Mouse (Mus musculus): ENCODE data around the gene Mfsd11.

DNA sequence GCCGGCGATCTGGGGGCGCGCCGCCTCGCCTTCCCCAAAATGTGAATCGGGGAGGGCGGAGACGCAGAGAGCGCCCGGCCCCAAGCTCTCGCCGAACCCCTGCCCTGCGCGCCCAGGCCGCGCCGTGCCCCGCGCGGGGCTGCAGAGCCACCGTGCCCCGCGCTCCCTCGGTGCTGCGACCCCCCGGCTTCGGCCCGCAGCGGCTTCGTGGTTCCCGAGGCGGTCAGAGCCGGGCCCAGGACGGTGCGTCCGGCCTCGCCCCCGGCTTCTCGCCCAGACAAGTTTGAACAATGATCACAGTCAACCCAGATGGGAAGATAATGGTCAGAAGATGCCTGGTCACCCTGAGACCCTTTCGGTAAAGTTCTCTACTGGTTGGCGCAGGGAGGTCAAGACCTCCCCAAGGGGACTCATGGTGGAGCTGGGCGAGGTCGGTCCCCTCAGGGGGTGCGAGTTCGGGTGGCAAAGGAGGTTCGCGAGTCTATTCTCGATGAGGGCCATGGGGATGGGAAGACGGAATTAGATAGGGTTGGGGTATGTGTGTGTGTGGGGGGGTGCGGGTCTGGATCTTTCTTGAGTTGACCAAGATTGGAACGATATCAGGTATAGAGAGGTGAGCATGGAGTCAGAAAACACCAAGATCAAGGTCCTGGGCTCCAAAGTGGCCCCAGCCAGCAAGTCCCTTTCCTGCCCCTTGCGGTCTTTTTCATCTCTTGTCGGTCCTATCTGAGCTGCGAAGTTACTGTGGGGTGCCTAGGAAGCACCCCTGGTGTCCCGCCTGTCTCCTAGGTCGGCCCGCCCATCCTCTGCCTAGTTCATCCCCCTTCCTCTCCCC, 67.2 kb downstream of the Mfsd11 start:
- TF ChIP-seq CTCF (IDR thresholded peaks at IDR 0.05; ENCODE audit: extremely low read depth, insufficient read depth, low read length), result no peak
- TF ChIP-seq POLR2A (IDR thresholded peaks at IDR 0.05; ENCODE audit: extremely low read depth, insufficient read depth, low read length), result no peak

Measured in cortical plate, adult 2 months (tissue).